Mouse (Mus musculus): ENCODE data around the gene Senp8. TPM values are rescaled to one million over a fixed set of nuclear protein-coding genes. Genes with fewer than 3 reads are reported as not detected.

Senp8 gene
- polyA plus RNA-seq, 1 experiment from 2014 or later, result 9.2 TPM

DNA sequence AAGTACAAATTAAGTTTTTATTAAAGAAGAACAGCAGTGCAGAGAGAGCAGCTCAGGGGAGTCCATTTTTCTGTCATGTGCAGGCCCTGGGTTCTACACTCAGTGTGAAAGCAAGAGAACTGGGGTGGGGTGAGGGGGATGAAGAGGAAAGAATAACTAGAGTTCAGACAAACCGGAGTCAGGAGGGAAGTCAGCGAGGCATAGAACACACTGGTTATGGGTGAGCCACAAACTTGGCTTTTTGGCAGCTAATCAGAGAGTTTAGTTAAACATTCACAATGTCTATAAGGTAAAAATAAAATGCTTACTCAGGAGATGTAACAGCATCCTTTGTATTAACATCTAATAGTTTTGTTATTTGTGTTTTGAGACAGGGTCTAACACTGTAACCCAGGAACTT is 9.9 kb downstream of the Senp8 start:
- no peak overlapping the region for H3K9ac ChIP-seq
- WGBS, result 86% methylated on average over 2 of the region's 2 CpGs
- H3K27me3 ChIP-seq, result no peaks in the 10 kb centered on the region
- no peak overlapping the region for H3K4me3 ChIP-seq
- no peaks in the 10 kb centered on the region for H3K4me1 ChIP-seq
- H3K36me3 ChIP-seq, result no peaks in the 10 kb centered on the region
- no peak overlapping the region for H3K27ac ChIP-seq
- no peak overlapping the region for H3K4me2 ChIP-seq
- H3K9me3 ChIP-seq, result no peaks in the 10 kb centered on the region
- no peak for ATAC-seq (ENCODE audit: insufficient number of reproducible peaks, low FRiP score, low TSS enrichment, low read depth)

DNA sequence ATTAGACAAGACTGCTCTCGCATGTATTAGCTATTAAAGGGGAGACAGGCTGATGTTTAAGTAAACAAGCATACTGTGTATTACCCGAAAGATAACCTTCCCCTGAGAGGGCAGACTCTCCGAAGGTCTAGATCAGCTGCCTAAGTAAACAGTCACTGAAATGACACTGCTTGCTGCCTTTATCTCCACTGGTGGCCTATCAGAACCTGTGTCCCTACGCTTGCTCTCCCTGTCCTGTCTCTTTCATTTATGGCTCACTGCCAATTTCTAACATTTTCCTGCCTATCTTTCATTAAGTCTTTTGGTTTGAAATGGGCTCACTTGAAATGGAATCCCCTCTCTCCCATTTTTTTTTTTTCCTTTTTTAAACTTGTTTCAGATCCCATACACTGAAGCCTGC is 15.1 kb downstream of the Senp8 start:
- ATAC-seq (ENCODE audit: insufficient number of reproducible peaks, low FRiP score, low TSS enrichment, low read depth), result no peak
- Histone ChIP-seq H3K36me3 (no peaks in the 10 kb centered on the region), H3K4me2 (no peak overlapping the region), H3K27me3 (no peaks in the 10 kb centered on the region), H3K27ac (no peak overlapping the region), H3K4me3 (no peak overlapping the region), H3K9me3 (no peaks in the 10 kb centered on the region), H3K4me1 (peaks cover 4% of the 10 kb centered on the region; the same call in 1 of the 2 replicates), H3K9ac (no peak overlapping the region)
- 54% methylated on average over 4 of the region's 4 CpGs for WGBS

DNA sequence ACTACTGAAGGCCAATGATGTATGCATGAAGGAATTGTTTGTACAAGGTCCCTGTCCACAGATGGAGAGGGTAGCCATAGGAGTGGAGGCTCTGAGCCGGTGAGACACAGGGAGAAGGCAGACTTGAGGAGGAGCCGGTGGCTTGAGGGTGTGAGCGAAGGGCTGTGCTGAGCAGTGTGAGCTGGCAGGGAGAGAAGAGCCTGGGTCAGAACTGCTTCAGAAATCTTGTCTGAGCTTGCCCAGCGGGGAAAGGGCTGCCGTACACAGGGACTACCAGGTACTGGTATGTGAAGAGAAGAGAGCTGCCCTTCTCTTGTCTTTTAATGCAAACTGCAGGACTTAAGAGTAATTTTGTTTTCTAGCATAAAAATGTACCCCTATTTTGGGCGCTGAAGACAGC is 17.4 kb downstream of the Senp8 start:
- ATAC-seq (ENCODE audit: insufficient number of reproducible peaks, low FRiP score, low TSS enrichment, low read depth), result 0 out of 2 replicates have a peak, but pooled peaks have one; percentile 30
- H3K27ac ChIP-seq, result peak overlapping the region; percentile 48
- H3K4me1 ChIP-seq, result peaks cover 5% of the 10 kb centered on the region; the same call in 1 of the 2 replicates
- H3K27me3 ChIP-seq, result no peaks in the 10 kb centered on the region
- no peaks in the 10 kb centered on the region for H3K36me3 ChIP-seq
- H3K4me3 ChIP-seq, result no peak overlapping the region
- H3K9ac ChIP-seq, result no peak overlapping the region
- no peaks in the 10 kb centered on the region for H3K9me3 ChIP-seq
- H3K4me2 ChIP-seq, result no peak overlapping the region
- 53% methylated on average over 6 of the region's 6 CpGs for WGBS

DNA sequence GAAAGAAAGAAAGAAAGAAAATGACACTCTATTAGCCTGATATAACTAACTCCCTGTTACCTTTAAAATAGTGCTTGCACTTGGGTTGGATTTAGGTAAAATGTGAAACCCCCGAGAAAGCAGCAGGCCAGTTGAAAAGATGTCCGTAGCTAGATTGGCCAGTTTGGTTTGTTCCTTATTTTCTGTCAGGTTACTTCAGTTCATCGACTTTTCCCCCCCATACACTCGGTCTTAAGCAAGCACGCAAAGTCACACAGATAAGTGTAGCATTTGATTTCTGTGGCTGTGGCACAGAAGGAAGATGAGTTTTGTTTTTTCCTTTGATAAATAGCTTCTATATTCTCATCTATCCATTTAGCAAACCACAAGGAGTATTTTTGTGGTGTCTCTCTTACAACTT is 19.4 kb downstream of the Senp8 start:
- Histone ChIP-seq H3K9ac (no peak overlapping the region), H3K4me1 (peaks cover 8% of the 10 kb centered on the region; the same call in 1 of the 2 replicates), H3K4me2 (no peak overlapping the region), H3K9me3 (no peaks in the 10 kb centered on the region), H3K27me3 (no peaks in the 10 kb centered on the region), H3K36me3 (no peaks in the 10 kb centered on the region), H3K4me3 (no peak overlapping the region), H3K27ac (no peak overlapping the region)
- ATAC-seq (ENCODE audit: insufficient number of reproducible peaks, low FRiP score, low TSS enrichment, low read depth), result no peak
- WGBS, result 86% methylated on average over 5 of the region's 5 CpGs

DNA sequence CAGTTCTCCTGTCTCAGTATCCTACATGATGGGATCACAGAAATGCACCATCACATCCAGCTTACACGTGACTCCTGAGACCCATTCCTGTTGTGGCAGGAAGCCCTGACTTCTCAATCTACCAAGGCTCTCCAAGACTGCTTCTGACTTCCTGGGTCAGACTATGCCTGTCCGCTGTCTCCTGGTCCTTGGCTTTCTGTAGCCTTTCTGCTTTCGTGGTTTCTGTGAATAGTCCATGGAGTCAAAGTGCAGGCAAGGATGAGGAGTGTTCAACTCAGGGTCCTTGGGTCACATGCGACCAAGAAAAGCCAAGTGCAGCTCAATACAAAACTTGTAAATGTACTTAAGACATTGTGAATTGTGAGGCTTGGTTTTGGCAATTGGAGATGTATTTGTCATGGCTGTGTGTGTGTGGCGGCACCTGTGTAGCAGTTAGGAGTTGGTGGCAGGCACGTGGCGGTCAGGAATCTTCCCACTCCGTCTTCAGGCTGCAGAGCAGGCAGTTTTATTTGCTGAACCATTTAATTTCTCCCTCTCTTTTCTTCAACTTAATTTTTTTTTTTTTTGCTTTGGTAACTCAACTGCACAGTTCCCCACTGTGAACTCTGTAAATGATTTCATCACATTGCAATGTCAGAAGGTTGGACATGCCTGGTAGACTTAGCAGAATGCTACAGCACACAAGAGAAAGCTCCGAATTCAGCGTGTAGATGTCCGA is 22.8 kb downstream of the Senp8 start:
- no peaks in the 10 kb centered on the region for H3K36me3 ChIP-seq
- peaks cover 20% of the 10 kb centered on the region for H3K4me1 ChIP-seq
- no peak overlapping the region for H3K9ac ChIP-seq
- H3K4me2 ChIP-seq, result no peak overlapping the region
- H3K27ac ChIP-seq, result no peak overlapping the region
- ATAC-seq (ENCODE audit: insufficient number of reproducible peaks, low FRiP score, low TSS enrichment, low read depth), result no peak
- H3K4me3 ChIP-seq, result no peak overlapping the region
- WGBS, result 72% methylated on average over 11 of the region's 11 CpGs
- no peaks in the 10 kb centered on the region for H3K9me3 ChIP-seq
- H3K27me3 ChIP-seq, result no peaks in the 10 kb centered on the region

DNA sequence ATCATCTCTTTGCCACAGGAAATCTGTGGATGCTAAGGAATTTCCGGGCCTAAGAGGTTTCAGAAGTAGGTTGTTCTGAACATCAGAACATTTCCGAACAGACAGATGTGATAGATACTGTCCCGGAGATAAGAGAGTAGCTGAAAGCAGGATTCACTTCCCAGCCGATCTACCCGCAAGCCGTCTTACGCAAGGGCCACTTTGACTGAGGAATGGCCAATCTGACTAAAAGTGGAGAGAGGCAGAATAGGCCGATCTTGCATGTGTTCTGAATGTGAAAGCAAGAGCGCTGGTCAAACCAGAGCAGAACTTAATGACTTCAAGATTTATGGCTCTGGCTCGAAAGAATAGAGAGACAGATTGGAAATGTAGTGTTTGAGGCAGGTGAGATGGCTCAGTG is 25.0 kb downstream of the Senp8 start:
- Histone ChIP-seq H3K27me3 (no peaks in the 10 kb centered on the region), H3K4me2 (no peak overlapping the region), H3K9ac (no peak overlapping the region), H3K9me3 (no peaks in the 10 kb centered on the region), H3K36me3 (no peaks in the 10 kb centered on the region), H3K4me1 (peaks cover 20% of the 10 kb centered on the region), H3K4me3 (no peak overlapping the region), H3K27ac (no peak overlapping the region)
- ATAC-seq (ENCODE audit: insufficient number of reproducible peaks, low FRiP score, low TSS enrichment, low read depth), result no peak
- WGBS, result 62% methylated on average over 10 of the region's 10 CpGs

DNA sequence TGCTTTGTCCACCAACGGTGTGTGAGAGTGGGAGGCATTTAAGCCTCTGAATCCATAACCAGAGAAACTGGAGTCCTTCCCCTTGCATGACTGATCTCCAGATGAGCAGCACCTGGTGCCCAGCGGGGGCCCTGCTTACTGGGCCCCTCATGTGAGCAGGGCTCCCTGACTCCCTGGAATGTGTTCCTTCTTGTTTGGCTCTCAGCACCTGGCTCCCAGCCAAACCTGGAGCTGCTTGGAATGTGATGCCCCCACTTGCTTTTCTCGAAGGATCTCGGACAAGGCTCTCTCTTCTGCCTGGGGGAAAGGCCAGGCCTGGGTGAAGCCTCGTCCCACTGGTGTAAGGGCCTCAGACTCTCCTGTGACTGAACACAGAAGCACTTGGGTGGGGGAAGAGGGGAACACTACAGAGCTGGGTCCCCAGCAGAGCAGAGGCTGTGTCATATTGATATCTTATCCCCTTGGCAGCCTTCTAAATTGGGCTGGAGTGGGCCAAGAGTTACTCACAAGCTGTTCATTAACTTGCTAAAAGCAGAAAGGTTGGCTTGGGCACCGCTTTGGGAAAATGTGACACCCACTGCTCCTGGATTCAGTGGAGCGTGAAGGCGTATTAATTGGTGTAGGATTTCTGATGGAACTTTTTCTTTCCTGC is 26.6 kb downstream of the Senp8 start:
- Histone ChIP-seq H3K4me1 (peaks cover 20% of the 10 kb centered on the region), H3K4me3 (no peak overlapping the region), H3K27me3 (no peaks in the 10 kb centered on the region), H3K27ac (peak overlapping the region; percentile 76), H3K4me2 (peak overlapping the region; percentile 45; the same call in 1 of the 2 replicates), H3K9me3 (no peaks in the 10 kb centered on the region), H3K9ac (no peak overlapping the region), H3K36me3 (no peaks in the 10 kb centered on the region)
- peak; percentile 59 for ATAC-seq (ENCODE audit: insufficient number of reproducible peaks, low FRiP score, low TSS enrichment, low read depth)
- 29% methylated on average over 8 of the region's 8 CpGs for WGBS

DNA sequence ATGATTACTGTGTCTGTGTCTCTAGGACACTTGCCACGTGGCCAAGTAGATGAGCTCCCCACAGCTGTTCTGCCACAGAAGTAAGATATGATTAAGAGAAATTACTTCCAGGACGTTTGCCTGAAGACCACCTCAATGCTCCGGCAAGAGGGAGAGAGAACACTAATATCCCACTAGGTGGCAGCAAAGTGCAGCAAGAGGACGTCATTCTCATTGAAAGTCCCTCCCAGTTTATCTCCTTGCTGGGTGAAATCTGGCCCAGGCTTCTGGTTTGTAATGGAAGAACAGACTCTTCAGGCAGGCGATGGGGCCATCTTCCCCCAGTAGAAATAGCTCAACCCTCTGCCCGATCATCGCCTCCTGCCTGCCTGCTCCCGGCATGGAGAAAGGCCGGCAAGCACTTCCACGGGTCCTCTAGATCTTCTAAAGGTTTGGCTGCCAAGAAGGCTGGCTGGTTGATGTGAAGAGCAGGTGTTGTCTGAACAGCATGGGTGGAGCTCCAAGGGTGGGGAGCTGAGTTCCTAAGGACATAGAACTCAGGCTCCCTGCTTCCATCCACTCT is 27.3 kb downstream of the Senp8 start:
- 0 out of 2 replicates have a peak overlapping the region, but pooled peaks have one; percentile 14 for H3K9ac ChIP-seq
- peak overlapping the region; percentile 45 for H3K4me2 ChIP-seq
- ATAC-seq (ENCODE audit: insufficient number of reproducible peaks, low FRiP score, low TSS enrichment, low read depth), result peak; percentile 15; the same call in 1 of the 2 replicates
- no peaks in the 10 kb centered on the region for H3K36me3 ChIP-seq
- H3K4me1 ChIP-seq, result peaks cover 20% of the 10 kb centered on the region
- WGBS, result 8% methylated on average over 10 of the region's 10 CpGs
- no peaks in the 10 kb centered on the region for H3K9me3 ChIP-seq
- H3K4me3 ChIP-seq, result peak overlapping the region; percentile 25
- no peaks in the 10 kb centered on the region for H3K27me3 ChIP-seq
- H3K27ac ChIP-seq, result peak overlapping the region; percentile 76

DNA sequence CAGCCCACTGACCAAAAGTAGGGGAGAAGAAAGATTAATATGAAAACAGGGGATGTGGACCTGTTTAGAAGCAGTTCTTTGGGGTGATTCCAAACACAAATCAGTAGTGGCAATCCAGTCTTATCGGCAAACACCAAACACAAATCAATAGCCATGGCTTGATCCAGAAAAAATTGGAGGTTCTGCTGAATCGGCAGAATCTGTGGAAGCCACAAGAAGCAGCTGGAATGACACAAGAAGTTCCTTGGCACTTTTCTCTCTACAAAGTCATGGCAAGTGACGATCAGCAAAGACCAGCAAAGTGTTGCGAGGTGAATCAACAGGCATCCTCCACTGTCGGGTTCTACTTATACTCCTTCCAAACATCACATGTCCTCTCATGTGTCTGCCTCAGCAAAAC is 29.4 kb downstream of the Senp8 start:
- H3K4me2 ChIP-seq, result no peak overlapping the region
- H3K27me3 ChIP-seq, result no peaks in the 10 kb centered on the region
- no peak overlapping the region for H3K9ac ChIP-seq
- peaks cover 15% of the 10 kb centered on the region for H3K4me1 ChIP-seq
- 79% methylated on average over 5 of the region's 5 CpGs for WGBS
- no peak overlapping the region for H3K4me3 ChIP-seq
- no peaks in the 10 kb centered on the region for H3K36me3 ChIP-seq
- no peak for ATAC-seq (ENCODE audit: insufficient number of reproducible peaks, low FRiP score, low TSS enrichment, low read depth)
- H3K27ac ChIP-seq, result no peak overlapping the region
- no peaks in the 10 kb centered on the region for H3K9me3 ChIP-seq

DNA sequence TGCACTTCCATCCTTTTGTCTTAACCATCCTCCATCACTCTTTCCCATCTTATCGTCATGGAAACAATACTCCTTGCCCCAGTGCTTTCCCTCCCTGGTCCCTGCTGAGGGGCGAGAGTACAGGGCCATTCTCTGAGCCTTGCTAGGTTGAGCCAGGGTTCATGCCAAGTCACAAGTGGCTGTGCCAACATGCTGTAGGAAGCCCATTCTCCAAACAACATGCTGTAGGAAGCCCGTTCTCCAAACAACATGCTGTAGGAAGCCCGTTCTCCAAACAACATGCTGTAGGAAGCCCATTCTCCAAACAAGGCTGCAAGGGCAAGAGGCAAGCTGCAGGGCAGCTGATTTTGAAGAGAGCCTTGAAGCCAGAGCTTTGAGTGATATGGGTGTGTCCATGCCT is 32.3 kb downstream of the Senp8 start:
- WGBS, result 85% methylated on average over 4 of the region's 4 CpGs

DNA sequence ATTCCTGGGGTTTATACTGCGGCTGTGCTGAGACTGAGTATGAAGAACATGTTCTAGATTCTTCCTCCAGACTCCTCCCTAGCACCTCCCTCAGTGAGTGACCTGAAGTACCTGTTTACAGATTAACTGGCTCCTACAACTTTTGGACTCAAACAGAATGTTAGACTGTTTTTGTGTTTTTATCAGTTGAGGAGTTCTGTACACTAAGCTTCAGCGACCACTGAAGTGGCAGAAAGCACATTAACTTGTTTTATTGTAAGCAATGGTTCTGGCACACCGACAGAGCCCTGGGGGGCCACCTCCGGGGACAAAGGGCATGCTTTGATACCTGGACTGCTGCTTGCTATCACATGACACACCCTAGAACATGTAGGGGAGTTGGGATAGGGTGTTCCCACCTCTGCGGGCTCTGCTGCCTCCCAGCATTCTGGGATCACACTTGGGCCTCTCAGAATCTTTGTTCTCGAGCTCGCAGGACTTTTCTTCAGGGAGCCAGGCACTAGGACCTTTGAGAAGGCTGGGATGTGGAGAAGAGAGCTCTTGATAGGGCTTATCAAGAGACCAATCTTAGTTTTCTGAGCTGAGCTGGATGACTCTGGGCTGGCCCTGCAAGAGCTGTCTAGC is 34.1 kb downstream of the Senp8 start:
- Histone ChIP-seq H3K4me1 (no peaks in the 10 kb centered on the region), H3K9ac (no peak overlapping the region), H3K36me3 (no peaks in the 10 kb centered on the region), H3K27ac (no peak overlapping the region), H3K4me3 (no peak overlapping the region), H3K9me3 (no peaks in the 10 kb centered on the region), H3K27me3 (no peaks in the 10 kb centered on the region), H3K4me2 (no peak overlapping the region)
- ATAC-seq (ENCODE audit: insufficient number of reproducible peaks, low FRiP score, low TSS enrichment, low read depth), result no peak
- 67% methylated on average over 7 of the region's 7 CpGs for WGBS

More for the DNA sequence above, 32.3 kb downstream of the Senp8 start:
- Histone ChIP-seq H3K36me3 (no peaks in the 10 kb centered on the region), H3K9ac (no peak overlapping the region), H3K4me3 (no peak overlapping the region), H3K9me3 (no peaks in the 10 kb centered on the region), H3K27ac (no peak overlapping the region), H3K27me3 (no peaks in the 10 kb centered on the region), H3K4me1 (peaks cover 1% of the 10 kb centered on the region), H3K4me2 (no peak overlapping the region)
- no peak for ATAC-seq (ENCODE audit: insufficient number of reproducible peaks, low FRiP score, low TSS enrichment, low read depth)

DNA sequence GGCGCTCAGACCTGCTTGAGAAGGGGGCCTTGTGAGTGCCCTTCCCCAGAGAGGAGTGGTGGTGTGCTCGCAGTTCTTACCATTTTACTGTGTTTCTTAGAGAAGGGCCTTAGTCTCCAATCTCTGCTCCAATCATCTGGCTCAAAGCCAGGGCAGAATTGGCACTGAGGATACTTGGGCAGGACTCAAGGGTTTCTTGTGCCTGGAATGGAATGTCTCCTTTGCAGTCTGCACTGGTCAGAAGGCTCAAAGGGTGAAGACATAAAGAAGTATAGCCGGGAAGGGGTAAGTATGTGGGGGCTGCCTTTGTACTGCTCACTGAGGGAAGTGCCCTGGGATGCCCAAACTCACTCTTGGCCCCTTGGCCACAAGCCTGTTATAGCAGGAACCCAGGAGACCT is 41.3 kb downstream of the Senp8 start:
- Histone ChIP-seq H3K4me1 (peaks cover 2% of the 10 kb centered on the region; the same call in 1 of the 2 replicates), H3K4me2 (no peak overlapping the region), H3K27ac (no peak overlapping the region), H3K9ac (no peak overlapping the region), H3K27me3 (no peaks in the 10 kb centered on the region), H3K36me3 (no peaks in the 10 kb centered on the region), H3K4me3 (no peak overlapping the region), H3K9me3 (no peaks in the 10 kb centered on the region)
- 70% methylated on average over 3 of the region's 3 CpGs for WGBS
- ATAC-seq (ENCODE audit: insufficient number of reproducible peaks, low FRiP score, low TSS enrichment, low read depth), result no peak

All from limb, embryonic 15.5 days (tissue).